Mouse (Mus musculus) granulocyte monocyte progenitor cell, adult 5-6 weeks (primary cell): Measurements from ENCODE around the gene Lmo7. TPM values are rescaled to one million over a fixed set of nuclear protein-coding genes. Genes with fewer than 3 reads are reported as not detected.

Experiments used
- ATAC-seq: replicated peaks from 2 replicates; pipeline ENCODE4 v1.8.0; 2016; ENCODE audit warnings: mild to moderate bottlenecking, moderate TSS enrichment, inconsistent platforms; ENCODE audit not compliant: poor library complexity, severe bottlenecking
- total RNA-seq, 2 experiments: library from RNA; stranded (forward) in 1 of 2; stranded (reverse) in 1 of 2; fragments of 200-712, 200-1000 nt in 1 of 2; fragments of >200 nt in 1 of 2; fragmentation: Nextera tagmentation in 1 of 2; gene quantifications; 2 replicates each; pipeline ENCODE4 v1.2.3; 2014 to 2017

Gene Lmo7
- total RNA-seq, 2 experiments from 2014 or later: 0.57 TPM; not detected in 1

GRCm38 (mm10) chr14:101830116-101830515, 100.4 kb downstream of the Lmo7 start:
- peak; percentile 63 for ATAC-seq

GRCm38 (mm10) chr14:101834109-101834508, 104.4 kb downstream of the Lmo7 start:
- ATAC-seq: 0 out of 2 replicates have a peak, but pooled peaks have one; percentile 33

- no peak for ATAC-seq
Observed at GRCm38 (mm10) chr14:101836401-101836800, 106.6 kb downstream of the Lmo7 start.

- no peak for ATAC-seq
Observed at GRCm38 (mm10) chr14:101837176-101837575, 107.4 kb downstream of the Lmo7 start.

GRCm38 (mm10) chr14:101838231-101838839, 108.6 kb downstream of the Lmo7 start:
- no peak for ATAC-seq

GRCm38 (mm10) chr14:101839771-101840731, 110.3 kb downstream of the Lmo7 start:
- no peak for ATAC-seq

- no peak for ATAC-seq
Observed at GRCm38 (mm10) chr14:101841271-101841670, 111.5 kb downstream of the Lmo7 start.

GRCm38 (mm10) chr14:101842521-101842920, 112.8 kb downstream of the Lmo7 start:
- ATAC-seq: peak; percentile 60

GRCm38 (mm10) chr14:101843443-101843842, 113.7 kb downstream of the Lmo7 start:
- no peak for ATAC-seq

GRCm38 (mm10) chr14:101844467-101844866, 114.7 kb downstream of the Lmo7 start:
- no peak for ATAC-seq

GRCm38 (mm10) chr14:101846097-101846882, 116.5 kb downstream of the Lmo7 start:
- no peak for ATAC-seq

- no peak for ATAC-seq
Observed at GRCm38 (mm10) chr14:101847520-101847919, 117.8 kb downstream of the Lmo7 start.

- ATAC-seq: no peak
Observed at GRCm38 (mm10) chr14:101852584-101853195, 122.9 kb downstream of the Lmo7 start.

GRCm38 (mm10) chr14:101853207-101853606, 123.5 kb downstream of the Lmo7 start:
- ATAC-seq: no peak

- ATAC-seq: no peak
Observed at GRCm38 (mm10) chr14:101853722-101854121, 124.0 kb downstream of the Lmo7 start.

GRCm38 (mm10) chr14:101854226-101854625, 124.5 kb downstream of the Lmo7 start:
- ATAC-seq: no peak

GRCm38 (mm10) chr14:101859305-101859886, 129.6 kb downstream of the Lmo7 start:
- no peak for ATAC-seq

GRCm38 (mm10) chr14:101862088-101862487, 132.3 kb downstream of the Lmo7 start:
- ATAC-seq: no peak; the same call in 1 of the 2 replicates

GRCm38 (mm10) chr14:101867071-101867733, 137.4 kb downstream of the Lmo7 start:
- no peak for ATAC-seq
